Mouse (Mus musculus) kidney, adult 2 months (tissue): ENCODE measurements around the gene Dner. TPM values are rescaled to one million over a fixed set of nuclear protein-coding genes. Genes with fewer than 3 reads are reported as not detected.

Experiments
- DNase-seq: peaks from one replicate; pipeline ENCODE4 v3.0.0; 2021
- H3K27ac ChIP-seq: fragments of 200-500 bp; 2 replicates; pipeline ENCODE4 v1.5.1; 2012; ENCODE audit warnings: low read depth, low read length, control low read depth, inconsistent platforms; ENCODE audit not compliant: insufficient read depth
- H3K27me3 ChIP-seq: fragments of 200-500 bp; replicated peaks from 2 replicates; pipeline ENCODE4 v1.6.1; 2012; ENCODE audit warnings: mild to moderate bottlenecking, moderate library complexity, low read length, inconsistent platforms; ENCODE audit not compliant: control insufficient read depth, insufficient read depth
- H3K36me3 ChIP-seq: fragments of 200-500 bp; 2 replicates; pipeline ENCODE4 v1.6.1; 2012; ENCODE audit warnings: mild to moderate bottlenecking, moderate library complexity, low read length, inconsistent platforms; ENCODE audit not compliant: control insufficient read depth, insufficient read depth
- H3K4me1 ChIP-seq: fragments of 200-500 bp; 2 replicates; pipeline ENCODE4 v1.6.1; 2011; ENCODE audit warnings: low read length; ENCODE audit not compliant: control insufficient read depth, insufficient read depth
- H3K4me3 ChIP-seq: fragments of 200-500 bp; 2 replicates; pipeline ENCODE4 v1.5.1; 2011; ENCODE audit warnings: mild to moderate bottlenecking, low read depth, low read length, control low read depth; ENCODE audit not compliant: insufficient read depth
- CTCF ChIP-seq: fragments of 200-500 bp; conservative IDR thresholded peaks from 2 replicates; pipeline ENCODE4 v1.5.1; 2011; ENCODE audit warnings: low read depth, mild to moderate bottlenecking, control low read depth, low read length, moderate library complexity, mixed read lengths; ENCODE audit not compliant: insufficient read depth, insufficient read length
- POLR2A ChIP-seq: fragments of 200-500 bp; IDR thresholded peaks from one replicate; pipeline ENCODE4 v1.6.1; 2011; ENCODE audit warnings: low read depth, low read length, control low read depth
- WGBS: fragments of 180-500 bp; shearing (Covaris S2); methylation state at CpG from one replicate; pipeline ENCODE4 v1.1.7; 2018; 5-methylcytosine and 5-hydroxymethylcytosine counted together
- polyA plus RNA-seq: library from polyadenylated mRNA; depleted of rRNA; stranded (reverse); fragments of >200 nt; gene quantifications from 2 replicates; pipeline ENCODE4 v1.2.3, GENCODE M21; 2012

Gene Dner
- polyA plus RNA-seq, 1 experiment = 0.66 TPM

- Histone ChIP-seq H3K4me1 (no peaks in the 10 kb centered on the region), H3K27ac (no peak overlapping the region), H3K27me3 (no peaks in the 10 kb centered on the region), H3K36me3 (no peaks in the 10 kb centered on the region), H3K4me3 (no peak overlapping the region)
- WGBS = 80% methylated on average over 3 of the region's 3 CpGs
- peak; percentile 4 for DNase-seq
- TF ChIP-seq POLR2A (no peak), CTCF (no peak)
Measured at GRCm38 (mm10) chr1:84525514-84525913, 170.5 kb downstream of the Dner start.

- no peak for TF ChIP-seq POLR2A
- no peak overlapping the region for H3K4me3 ChIP-seq
- no peaks in the 10 kb centered on the region for H3K36me3 ChIP-seq
- H3K4me1 ChIP-seq = no peaks in the 10 kb centered on the region
- H3K27me3 ChIP-seq = no peaks in the 10 kb centered on the region
- DNase-seq = no peak
- no peak overlapping the region for H3K27ac ChIP-seq
- 52% methylated on average over 4 of the region's 4 CpGs for WGBS
Measured at GRCm38 (mm10) chr1:84524413-84524812, 171.6 kb downstream of the Dner start.

- Histone ChIP-seq H3K4me1 (no peaks in the 10 kb centered on the region), H3K27ac (no peak overlapping the region), H3K36me3 (no peaks in the 10 kb centered on the region), H3K27me3 (no peaks in the 10 kb centered on the region), H3K4me3 (no peak overlapping the region)
- 56% methylated on average over 4 of the region's 4 CpGs for WGBS
- TF ChIP-seq POLR2A (no peak), CTCF (no peak)
- no peak for DNase-seq
Measured at GRCm38 (mm10) chr1:84522963-84523280, 173.1 kb downstream of the Dner start.

GRCm38 (mm10) chr1:84522256-84522962 lies 173.6 kb downstream of the Dner start:
- WGBS = 78% methylated on average over 4 of the region's 4 CpGs
- Histone ChIP-seq H3K27ac (no peak overlapping the region), H3K36me3 (no peaks in the 10 kb centered on the region), H3K27me3 (no peaks in the 10 kb centered on the region), H3K4me3 (no peak overlapping the region), H3K4me1 (no peaks in the 10 kb centered on the region)
- TF ChIP-seq CTCF (no peak), POLR2A (no peak)
- DNase-seq = no peak

- Histone ChIP-seq H3K36me3 (no peaks in the 10 kb centered on the region), H3K27ac (no peak overlapping the region), H3K4me3 (no peak overlapping the region), H3K27me3 (no peaks in the 10 kb centered on the region), H3K4me1 (no peaks in the 10 kb centered on the region)
- 60% methylated on average over 4 of the region's 4 CpGs for WGBS
- DNase-seq = no peak
- TF ChIP-seq CTCF = no peak
- TF ChIP-seq POLR2A = no peak
Measured at GRCm38 (mm10) chr1:84518347-84518746, 177.7 kb downstream of the Dner start.

- H3K4me3 ChIP-seq = no peak overlapping the region
- no peaks in the 10 kb centered on the region for H3K4me1 ChIP-seq
- WGBS = 51% methylated on average over 3 of the region's 3 CpGs
- no peak for TF ChIP-seq CTCF
- TF ChIP-seq POLR2A = no peak
- H3K27ac ChIP-seq = no peak overlapping the region
- no peaks in the 10 kb centered on the region for H3K36me3 ChIP-seq
- no peak for DNase-seq
- no peaks in the 10 kb centered on the region for H3K27me3 ChIP-seq
Measured at GRCm38 (mm10) chr1:84513201-84513600, 182.8 kb downstream of the Dner start.

GRCm38 (mm10) chr1:84508510-84508909 lies 187.5 kb downstream of the Dner start:
- Histone ChIP-seq H3K36me3 (no peaks in the 10 kb centered on the region), H3K4me1 (no peaks in the 10 kb centered on the region), H3K4me3 (no peak overlapping the region), H3K27me3 (no peaks in the 10 kb centered on the region), H3K27ac (no peak overlapping the region)
- no peak for TF ChIP-seq POLR2A
- TF ChIP-seq CTCF = no peak
- WGBS = 71% methylated on average over 1 of the region's 1 CpGs
- no peak for DNase-seq

- TF ChIP-seq CTCF (no peak), POLR2A (no peak)
- H3K4me3 ChIP-seq = no peak overlapping the region
- H3K27ac ChIP-seq = no peak overlapping the region
- no peak for DNase-seq
- H3K27me3 ChIP-seq = no peaks in the 10 kb centered on the region
- H3K4me1 ChIP-seq = no peaks in the 10 kb centered on the region
- H3K36me3 ChIP-seq = no peaks in the 10 kb centered on the region
Measured at GRCm38 (mm10) chr1:84507568-84507967, 188.5 kb downstream of the Dner start.
